9 mouse cellular contexts compared by ENCODE assay signal in genomic region chr17:24469336-24469909, GRCm38 (mm10). TPM values are rescaled to one million over a fixed set of nuclear protein-coding genes. Genes with fewer than 3 reads are reported as not detected.
DNase-seq lines count a peak whose midpoint lies in the region; ATAC-seq and TF ChIP-seq lines count a peak whose summit lies in the region.
"Had no signal": no experiment of that assay in that cellular context is flagged by ENCODE, and none has a peak within 500 bp of the region (broad histone marks: within the 10 kb centered on the region; RNA-seq: fewer than 3 reads in every experiment).

No protein-coding gene starts in this region.

- H3K9ac ChIP-seq in heart, embryonic 16.5 days (ENCODE audit: low read length): peak overlapping the region; percentile 96
- H3K9ac ChIP-seq in MEL (ENCODE audit: control insufficient read depth, low read depth, low read length, poor library complexity, severe bottlenecking): peak overlapping the region; percentile 82
- H3K9ac ChIP-seq in hindbrain, embryonic 11.5 days (ENCODE audit: low read depth, low read length): peak overlapping the region; percentile 64

- peaks cover 25% of the 10 kb centered on the region for H3K79me2 ChIP-seq in MEL (ENCODE audit: control insufficient read depth, insufficient read depth, low read length, poor library complexity)

- peaks cover under 1% of the 10 kb centered on the region for H3K36me3 ChIP-seq in heart, embryonic 16.5 days (ENCODE audit: control insufficient read depth, insufficient read depth)
- peaks cover 0 to 8% of the 10 kb centered on the region in 2 experiments; a peak in 2 of 4 replicates for H3K36me3 ChIP-seq in MEL (ENCODE audit: control insufficient read depth in 1 of 2, insufficient read depth in 2 of 2, low read length in 2 of 2)
- no peaks in the 10 kb centered on the region for H3K36me3 ChIP-seq in hindbrain, embryonic 11.5 days (ENCODE audit: control insufficient read depth, insufficient read depth, low read length)
- H3K36me3 ChIP-seq in midbrain, embryonic 10.5 days: peaks cover 22% of the 10 kb centered on the region

- H3K4me2 ChIP-seq in heart, embryonic 16.5 days (ENCODE audit: low read depth, low read length): peak overlapping the region; percentile 89
- H3K4me2 ChIP-seq in hindbrain, embryonic 11.5 days (replicated peaks; ENCODE audit: low read depth, low read length): peak overlapping the region; percentile 57

- H3K9me3 ChIP-seq in heart, embryonic 16.5 days (replicated peaks; ENCODE audit: control insufficient read depth, low read length): no peaks in the 10 kb centered on the region
- no peaks in the 10 kb centered on the region for H3K9me3 ChIP-seq in MEL (replicated peaks; ENCODE audit: insufficient read depth, low read length)
- no peaks in the 10 kb centered on the region for H3K9me3 ChIP-seq in hindbrain, embryonic 11.5 days (ENCODE audit: control insufficient read depth, low read length)
- H3K9me3 ChIP-seq in midbrain, embryonic 10.5 days (replicated peaks): no peaks in the 10 kb centered on the region

- TF ChIP-seq RAD21 in MEL (IDR thresholded peaks at IDR 0.05; ENCODE audit: low read depth, low read length): no peak

- H3K27ac ChIP-seq in heart, embryonic 16.5 days (ENCODE audit: low read length): peak overlapping the region; percentile 86
- peak overlapping the region; percentile 88 for H3K27ac ChIP-seq in MEL (ENCODE audit: control insufficient read depth, low read depth, low read length)
- peak overlapping the region; percentile 80 for H3K27ac ChIP-seq in hindbrain, embryonic 11.5 days (ENCODE audit: low read depth, low read length)
- peak overlapping the region; percentile 93 for H3K27ac ChIP-seq in midbrain, embryonic 10.5 days (replicated peaks)

- TF ChIP-seq CTCF in MEL (IDR thresholded peaks at IDR 0.05 in 2 of 3, conservative IDR thresholded peaks at IDR 0.05 in 1 of 3; ENCODE audit: control insufficient read depth in 1 of 3, insufficient read depth in 1 of 3, low read depth in 2 of 3, low read length in 3 of 3, poor library complexity in 1 of 3, severe bottlenecking in 1 of 3): no peak

- TF ChIP-seq POLR2A in MEL (IDR thresholded peaks at IDR 0.05; ENCODE audit: control insufficient read depth in 1 of 2, insufficient read depth in 1 of 2, low read depth in 1 of 2, low read length in 2 of 2, poor library complexity in 1 of 2): no peak

- H3K4me3 ChIP-seq in heart, embryonic 16.5 days (ENCODE audit: low read length): peak overlapping the region; percentile 85
- peak overlapping the region; percentile 70 to 90 for H3K4me3 ChIP-seq in MEL (ENCODE audit: control insufficient read depth in 1 of 2, insufficient read depth in 1 of 2, low read depth in 2 of 2, low read length in 2 of 2)
- peak overlapping the region; percentile 93 for H3K4me3 ChIP-seq in hindbrain, embryonic 11.5 days (ENCODE audit: low read depth, low read length)
- H3K4me3 ChIP-seq in midbrain, embryonic 10.5 days: peak overlapping the region; percentile 95

- H3K4me1 ChIP-seq in heart, embryonic 16.5 days (ENCODE audit: control insufficient read depth, insufficient read depth, low read length): peaks cover 15% of the 10 kb centered on the region
- H3K4me1 ChIP-seq in MEL (ENCODE audit: control insufficient read depth in 1 of 2, insufficient read depth in 2 of 2, low read length in 2 of 2): peaks cover 0 to 12% of the 10 kb centered on the region in 2 experiments; a peak in 3 of 4 replicates
- H3K4me1 ChIP-seq in hindbrain, embryonic 11.5 days (replicated peaks; ENCODE audit: control insufficient read depth, insufficient read depth, low read length): peaks cover 10% of the 10 kb centered on the region
- peaks cover 26% of the 10 kb centered on the region for H3K4me1 ChIP-seq in midbrain, embryonic 10.5 days

- DNase-seq in heart, adult 11 months: no peak
- peak; percentile 46 for DNase-seq in MEL (ENCODE audit: low read depth, low spot score)
- no peak for DNase-seq in hindbrain, embryonic 11.5 days (ENCODE audit: low spot score)
- no peak for DNase-seq in midbrain, embryonic 10.5 days (ENCODE audit: low spot score)
- DNase-seq in frontal cortex, postnatal 10 days (ENCODE audit: low spot score in 2 of 2): no peak
- DNase-seq in gastrocnemius, postnatal 10 days: no peak
- DNase-seq in kidney, adult 11 months: no peak

- 19% methylated on average over 7 of the region's 7 CpGs for WGBS in heart, embryonic 16.5 days
- 18% methylated on average over 7 of the region's 7 CpGs for WGBS in hindbrain, embryonic 11.5 days
- 19% methylated on average over 7 of the region's 7 CpGs for whole genome bisulfite sequencing in midbrain, embryonic 10.5 days

- 0 out of 2 replicates have a peak, but pooled peaks have one; percentile 0 for ATAC-seq in heart, embryonic 16.5 days (replicated peaks; ENCODE audit: extremely low read depth, insufficient read depth, low FRiP score)
- no peak for ATAC-seq in hindbrain, embryonic 11.5 days (ENCODE audit: low FRiP score)

- H3K27me3 ChIP-seq in heart, embryonic 16.5 days (ENCODE audit: control insufficient read depth, insufficient read depth, low read length): no peaks in the 10 kb centered on the region
- H3K27me3 ChIP-seq in MEL (ENCODE audit: control insufficient read depth in 1 of 2, insufficient read depth in 2 of 2, low read length in 2 of 2): no peaks in the 10 kb centered on the region
- no peaks in the 10 kb centered on the region for H3K27me3 ChIP-seq in hindbrain, embryonic 11.5 days (ENCODE audit: control insufficient read depth, insufficient read depth, low read length)
- H3K27me3 ChIP-seq in midbrain, embryonic 10.5 days (ENCODE audit: low read depth, poor library complexity, severe bottlenecking): no peaks in the 10 kb centered on the region
- H3K27me3 ChIP-seq: Patski had no signal

- no peak for TF ChIP-seq EP300 in MEL (IDR thresholded peaks at IDR 0.05; ENCODE audit: low read depth in 1 of 2, low read length in 2 of 2)

TF ChIP-seq in MEL, 35 proteins besides CTCF, POLR2A, EP300 and RAD21 (continues in another document):
- TF ChIP-seq SMC3 (IDR thresholded peaks at IDR 0.05; ENCODE audit: low read depth, low read length) (no peak), RCOR1 (IDR thresholded peaks at IDR 0.05; ENCODE audit: low read depth, low read length) (no peak), MAZ (IDR thresholded peaks at IDR 0.05; ENCODE audit: low read depth, low read length) (no peak), E2F4 (IDR thresholded peaks at IDR 0.05; ENCODE audit: borderline replicate concordance, low read depth, low read length) (peak; percentile 16; the same call in 1 of the 2 replicates), SIN3A (IDR thresholded peaks at IDR 0.05; ENCODE audit: low read length) (no peak; the same call in 1 of the 2 replicates), BHLHE40 (IDR thresholded peaks at IDR 0.05; ENCODE audit: borderline replicate concordance, low read depth, low read length) (no peak), USF1 (IDR thresholded peaks at IDR 0.05; ENCODE audit: low read depth, low read length) (no peak), TBP (IDR thresholded peaks at IDR 0.05; ENCODE audit: low read depth, low read length) (peak; percentile 97)

RNA-seq across cellular contexts. Expression of gene E4f1, which starts 0.7 kb away (rescaled TPM):
- polyA plus RNA-seq in heart, embryonic 16.5 days (2015; fragmentation: Nextera tagmentation; extraction: Ambion mirVana): 27.7 and 28.8 TPM in 2 replicates
- total RNA-seq in MEL (2012; rRNA removed): 24.3 and 26.0 TPM in 2 replicates
- 10 to 100 TPM in 1 of 2 experiments, not detected in 1; 37.1 TPM for polyA plus RNA-seq in MEL (2012; ENCODE audit: insufficient read depth in 1 of 2, insufficient read length in 2 of 2, low read depth in 1 of 2, low replicate concordance in 2 of 2, missing spikeins in 1 of 2)
- polyA plus RNA-seq in hindbrain, embryonic 11.5 days (2014; fragmentation: Nextera tagmentation; extraction: Ambion mirVana): 17.5 and 19.9 TPM in 2 replicates
- 36.2 and 42.9 TPM in 2 replicates for polyA plus RNA-seq in midbrain, embryonic 10.5 days (2016; fragmentation: Nextera tagmentation; extraction: Ambion mirVana)
- 10 to 100 TPM; 10.8 to 17.3 TPM for total RNA-seq in gastrocnemius, postnatal 10 days (2021)

RNA-seq across cellular contexts. Expression of gene Pgp, which starts 0.8 kb away (rescaled TPM):
- polyA plus RNA-seq in heart, embryonic 16.5 days (2015; fragmentation: Nextera tagmentation; extraction: Ambion mirVana): 71.1 and 76.0 TPM in 2 replicates
- 16.6 and 19.3 TPM in 2 replicates for total RNA-seq in MEL (2012; rRNA removed)
- polyA plus RNA-seq in MEL (2012; ENCODE audit: insufficient read depth in 1 of 2, insufficient read length in 2 of 2, low read depth in 1 of 2, low replicate concordance in 2 of 2, missing spikeins in 1 of 2): 10 to 100 TPM in 1 of 2 experiments, not detected in 1; 55.0 TPM
- polyA plus RNA-seq in hindbrain, embryonic 11.5 days (2014; fragmentation: Nextera tagmentation; extraction: Ambion mirVana): 60.1 and 64.6 TPM in 2 replicates
- polyA plus RNA-seq in midbrain, embryonic 10.5 days (2016; fragmentation: Nextera tagmentation; extraction: Ambion mirVana): 76.4 and 83.5 TPM in 2 replicates
- total RNA-seq in gastrocnemius, postnatal 10 days (2021): 10 to 100 TPM; 34.1 to 39.2 TPM

RNA-seq across cellular contexts. Expression of gene Bricd5, which starts 4.3 kb away (rescaled TPM):
- polyA plus RNA-seq in heart, embryonic 16.5 days (2015; fragmentation: Nextera tagmentation; extraction: Ambion mirVana): 0.21 and 0.25 TPM in 2 replicates
- total RNA-seq in MEL (2012; rRNA removed): 1.1 and 2.0 TPM in 2 replicates
- under 1 TPM in 1 of 2 experiments, not detected in 1; 0.82 TPM for polyA plus RNA-seq in MEL (2012; ENCODE audit: insufficient read depth in 1 of 2, insufficient read length in 2 of 2, low read depth in 1 of 2, low replicate concordance in 2 of 2, missing spikeins in 1 of 2)
- polyA plus RNA-seq in hindbrain, embryonic 11.5 days (2014; fragmentation: Nextera tagmentation; extraction: Ambion mirVana): 0.86 and 1.8 TPM in 2 replicates
- polyA plus RNA-seq in midbrain, embryonic 10.5 days (2016; fragmentation: Nextera tagmentation; extraction: Ambion mirVana): 0.21 and 0.22 TPM in 2 replicates
- under 1 TPM; 0.65 to 0.73 TPM for total RNA-seq in gastrocnemius, postnatal 10 days (2021)

RNA-seq across cellular contexts. Expression of gene Mlst8, which starts 9.5 kb away (rescaled TPM):
- 18.7 and 19.5 TPM in 2 replicates for polyA plus RNA-seq in heart, embryonic 16.5 days (2015; fragmentation: Nextera tagmentation; extraction: Ambion mirVana)
- total RNA-seq in MEL (2012; rRNA removed): 28.5 and 35.4 TPM in 2 replicates
- 10 to 100 TPM in 1 of 2 experiments, not detected in 1; 57.3 TPM for polyA plus RNA-seq in MEL (2012; ENCODE audit: insufficient read depth in 1 of 2, insufficient read length in 2 of 2, low read depth in 1 of 2, low replicate concordance in 2 of 2, missing spikeins in 1 of 2)
- polyA plus RNA-seq in hindbrain, embryonic 11.5 days (2014; fragmentation: Nextera tagmentation; extraction: Ambion mirVana): 27.8 and 37.7 TPM in 2 replicates
- polyA plus RNA-seq in midbrain, embryonic 10.5 days (2016; fragmentation: Nextera tagmentation; extraction: Ambion mirVana): 40.2 and 40.9 TPM in 2 replicates
- 10 to 100 TPM; 10.8 to 12.1 TPM for total RNA-seq in gastrocnemius, postnatal 10 days (2021)

RNA-seq across cellular contexts. Expression of gene Caskin1, which starts 19.0 kb away (rescaled TPM):
- polyA plus RNA-seq in heart, embryonic 16.5 days (2015; fragmentation: Nextera tagmentation; extraction: Ambion mirVana): 0.24 and 0.52 TPM in 2 replicates
- 0.04 and 0.07 TPM in 2 replicates for total RNA-seq in MEL (2012; rRNA removed)
- polyA plus RNA-seq in MEL (2012; ENCODE audit: insufficient read depth in 1 of 2, insufficient read length in 2 of 2, low read depth in 1 of 2, low replicate concordance in 2 of 2, missing spikeins in 1 of 2): under 1 TPM in 1 of 2 experiments, not detected in 1; 0.38 TPM
- 6.4 and 9.2 TPM in 2 replicates for polyA plus RNA-seq in hindbrain, embryonic 11.5 days (2014; fragmentation: Nextera tagmentation; extraction: Ambion mirVana)
- polyA plus RNA-seq in midbrain, embryonic 10.5 days (2016; fragmentation: Nextera tagmentation; extraction: Ambion mirVana): 6.7 and 8.5 TPM in 2 replicates
- total RNA-seq in gastrocnemius, postnatal 10 days (2021): under 1 TPM; 0.56 to 0.68 TPM
